Mouse (Mus musculus): ENCODE measurements around the gene Nap1l1. TPM values are rescaled to one million over a fixed set of nuclear protein-coding genes. Genes with fewer than 3 reads are reported as not detected.
A peak's percentile ranks its signal among the peaks of the same experiment; 100 is the strongest.

Gene Nap1l1
- total and polyA plus RNA-seq, 2 experiments from 2014 or later: 121 to 189 TPM

DNA sequence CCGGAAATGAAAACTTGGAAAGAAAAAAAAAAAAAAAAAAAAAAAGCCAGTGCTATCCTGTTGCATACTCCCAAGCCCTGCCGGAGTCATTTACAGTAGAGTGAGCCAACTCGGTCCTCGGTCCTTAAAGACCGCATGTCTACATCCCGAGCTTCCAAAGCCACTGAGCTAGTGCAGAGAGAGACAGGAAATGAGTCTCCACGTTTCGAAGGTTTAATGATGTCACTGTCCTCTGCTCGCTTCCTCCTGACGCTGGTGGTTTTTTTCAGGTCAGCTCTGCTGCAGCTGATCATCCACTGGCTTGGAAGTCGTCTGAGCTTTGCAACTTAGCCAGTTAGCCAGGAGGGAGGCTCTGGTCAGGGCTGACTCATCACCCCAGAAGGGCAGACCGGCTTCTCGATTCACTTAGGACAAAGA lies 43.2 kb downstream of the Nap1l1 start:
- Histone ChIP-seq H3K27ac (ENCODE audit: low read depth, low read length) (no peak overlapping the region), H3K4me2 (ENCODE audit: low read depth) (no peak overlapping the region), H3K9ac (no peak overlapping the region), H3K4me3 (ENCODE audit: low read depth, low read length) (no peak overlapping the region), H3K36me3 (ENCODE audit: insufficient read depth) (no peaks in the 10 kb centered on the region), H3K4me1 (ENCODE audit: insufficient read depth) (no peaks in the 10 kb centered on the region), H3K9me3 (ENCODE audit: low read length) (no peaks in the 10 kb centered on the region), H3K27me3 (ENCODE audit: insufficient read depth, low read length) (no peaks in the 10 kb centered on the region)
- DNase-seq: no peak
- TF ChIP-seq CTCF (IDR thresholded peaks at IDR 0.05; ENCODE audit: low read depth): no peak
- ATAC-seq: no peak
- WGBS: 78% methylated on average over 13 of the region's 13 CpGs

DNA sequence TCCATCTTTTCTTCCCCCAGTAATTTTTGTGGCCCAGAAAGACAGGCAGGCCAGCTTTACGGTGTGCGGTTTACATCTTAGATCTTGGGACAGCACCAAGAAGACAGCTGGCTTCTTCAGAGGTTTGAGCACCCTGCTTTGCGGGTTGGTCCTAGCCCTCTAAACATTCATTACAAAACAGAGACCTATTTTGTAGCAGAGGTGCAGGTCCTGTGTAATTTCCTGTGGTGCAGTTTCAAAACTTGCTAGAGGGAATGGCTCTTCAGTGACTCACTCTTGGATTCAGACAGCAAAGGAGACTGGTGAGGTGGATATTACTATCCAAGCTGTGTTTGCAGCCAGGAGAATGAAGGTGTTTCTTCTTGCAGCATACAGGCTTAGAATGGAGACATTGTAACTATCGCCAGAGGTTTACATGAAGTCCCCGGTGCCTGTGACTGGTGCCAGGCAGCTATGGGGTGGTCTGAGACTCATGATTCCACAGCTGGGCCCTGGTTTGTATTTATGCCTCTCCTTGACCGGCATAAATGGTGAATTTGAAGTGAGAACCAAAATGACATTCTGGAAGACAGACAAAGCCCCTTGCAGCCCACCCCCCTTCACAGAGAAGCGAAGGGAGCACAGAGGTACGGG lies 43.9 kb downstream of the Nap1l1 start:
- H3K9me3 ChIP-seq (ENCODE audit: low read length): no peaks in the 10 kb centered on the region
- no peaks in the 10 kb centered on the region for H3K27me3 ChIP-seq (ENCODE audit: insufficient read depth, low read length)
- no peak overlapping the region for H3K4me2 ChIP-seq (ENCODE audit: low read depth)
- no peak overlapping the region for H3K9ac ChIP-seq
- no peaks in the 10 kb centered on the region for H3K36me3 ChIP-seq (ENCODE audit: insufficient read depth)
- 83% methylated on average over 8 of the region's 8 CpGs for WGBS
- no peak for TF ChIP-seq CTCF (IDR thresholded peaks at IDR 0.05; ENCODE audit: low read depth)
- H3K4me1 ChIP-seq (ENCODE audit: insufficient read depth): no peaks in the 10 kb centered on the region
- no peak overlapping the region for H3K4me3 ChIP-seq (ENCODE audit: low read depth, low read length)
- ATAC-seq: no peak
- no peak overlapping the region for H3K27ac ChIP-seq (ENCODE audit: low read depth, low read length)
- no peak for DNase-seq

DNA sequence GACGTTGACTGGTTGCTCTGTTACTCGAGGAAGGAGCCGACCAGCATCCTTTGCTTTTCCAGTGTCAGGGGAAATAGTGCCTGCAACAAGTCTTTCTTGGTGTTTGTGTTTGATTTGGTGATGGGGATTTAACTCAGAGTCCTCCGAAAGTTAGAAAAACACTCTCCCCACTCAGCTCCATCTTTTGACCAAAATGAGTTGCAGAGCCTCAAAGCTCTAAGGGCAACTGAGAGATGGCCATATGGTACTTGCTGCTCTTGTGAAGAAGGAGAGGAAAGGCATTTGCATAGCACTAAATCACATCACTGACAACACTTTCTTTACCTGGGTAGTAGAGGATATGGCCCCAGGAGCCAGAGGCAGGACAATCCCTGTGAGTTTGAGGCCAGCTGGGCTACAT lies 45.3 kb downstream of the Nap1l1 start:
- 90% methylated on average over 4 of the region's 4 CpGs for WGBS
- H3K9ac ChIP-seq: no peak overlapping the region
- no peak overlapping the region for H3K4me3 ChIP-seq (ENCODE audit: low read depth, low read length)
- DNase-seq (no peak), ATAC-seq (no peak)
- TF ChIP-seq CTCF (IDR thresholded peaks at IDR 0.05; ENCODE audit: low read depth): no peak
- no peaks in the 10 kb centered on the region for H3K36me3 ChIP-seq (ENCODE audit: insufficient read depth)
- H3K9me3 ChIP-seq (ENCODE audit: low read length): no peaks in the 10 kb centered on the region
- no peaks in the 10 kb centered on the region for H3K27me3 ChIP-seq (ENCODE audit: insufficient read depth, low read length)
- no peak overlapping the region for H3K27ac ChIP-seq (ENCODE audit: low read depth, low read length)
- H3K4me1 ChIP-seq (ENCODE audit: insufficient read depth): no peaks in the 10 kb centered on the region
- no peak overlapping the region for H3K4me2 ChIP-seq (ENCODE audit: low read depth)

DNA sequence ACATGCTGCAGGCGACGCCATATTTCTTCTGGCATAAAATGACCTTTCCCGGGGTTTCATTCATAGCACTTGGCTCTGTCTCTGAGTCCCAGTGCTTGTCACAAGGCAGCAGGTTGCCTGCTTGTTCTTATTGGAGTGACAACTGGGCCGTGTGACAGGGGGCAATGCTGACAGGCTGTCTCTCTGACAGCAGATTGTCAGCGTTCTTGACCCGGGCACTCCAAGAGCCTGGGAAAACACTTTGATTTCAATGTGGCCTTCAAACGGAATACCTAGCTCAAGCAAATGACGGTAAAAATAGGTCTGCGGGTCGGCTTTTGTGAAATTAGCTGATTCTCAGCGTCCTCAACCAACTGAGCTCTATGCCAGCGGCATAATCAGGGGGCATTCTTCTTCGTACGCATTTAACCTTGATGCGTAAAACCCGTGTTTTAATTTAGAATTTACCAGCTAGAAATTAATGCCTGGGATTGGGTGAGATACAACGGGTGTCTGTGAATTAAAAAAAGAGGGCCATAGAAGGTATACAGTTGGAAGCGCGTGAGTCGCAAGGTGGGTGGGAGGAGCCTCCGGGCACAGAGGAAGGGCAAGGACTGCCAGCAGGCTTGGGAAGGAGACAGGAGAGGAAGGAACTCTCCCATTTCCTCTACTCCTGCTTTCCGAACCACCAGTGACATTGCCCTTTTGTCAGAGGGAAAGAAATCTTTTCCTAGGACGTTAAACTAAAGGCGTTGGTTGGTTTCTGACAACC lies 46.8 kb downstream of the Nap1l1 start:
- Histone ChIP-seq H3K36me3 (ENCODE audit: insufficient read depth) (no peaks in the 10 kb centered on the region), H3K9ac (no peak overlapping the region), H3K4me3 (ENCODE audit: low read depth, low read length) (peak overlapping the region; percentile 22), H3K4me2 (ENCODE audit: low read depth) (peak overlapping the region; percentile 40), H3K27ac (ENCODE audit: low read depth, low read length) (no peak overlapping the region; the same call in 1 of the 2 replicates), H3K4me1 (ENCODE audit: insufficient read depth) (no peaks in the 10 kb centered on the region), H3K27me3 (ENCODE audit: insufficient read depth, low read length) (no peaks in the 10 kb centered on the region), H3K9me3 (ENCODE audit: low read length) (no peaks in the 10 kb centered on the region)
- TF ChIP-seq CTCF (IDR thresholded peaks at IDR 0.05; ENCODE audit: low read depth): no peak
- peak; percentile 75 for ATAC-seq
- WGBS: 29% methylated on average over 24 of the region's 24 CpGs
- peak; percentile 58 for DNase-seq

DNA sequence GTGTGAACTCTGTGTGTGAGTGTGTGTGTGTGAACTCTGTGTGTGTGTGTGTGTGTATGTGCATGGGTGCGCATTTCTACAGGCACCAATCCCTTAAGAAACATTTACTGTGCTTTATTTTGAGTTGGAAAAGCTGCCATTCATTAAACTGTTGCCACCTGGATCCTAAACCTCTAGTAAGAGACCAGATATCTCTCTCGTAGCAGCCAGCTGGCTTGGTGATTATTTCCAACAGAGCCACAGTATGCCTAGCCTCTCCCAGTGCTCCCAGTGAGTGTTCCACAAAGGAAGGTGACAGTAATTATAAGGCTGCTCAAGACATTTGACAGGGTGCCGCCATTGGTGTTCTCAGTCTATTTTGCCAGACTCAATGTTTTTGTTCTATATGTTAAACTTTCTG lies 47.6 kb downstream of the Nap1l1 start:
- no peak overlapping the region for H3K27ac ChIP-seq (ENCODE audit: low read depth, low read length)

DNA sequence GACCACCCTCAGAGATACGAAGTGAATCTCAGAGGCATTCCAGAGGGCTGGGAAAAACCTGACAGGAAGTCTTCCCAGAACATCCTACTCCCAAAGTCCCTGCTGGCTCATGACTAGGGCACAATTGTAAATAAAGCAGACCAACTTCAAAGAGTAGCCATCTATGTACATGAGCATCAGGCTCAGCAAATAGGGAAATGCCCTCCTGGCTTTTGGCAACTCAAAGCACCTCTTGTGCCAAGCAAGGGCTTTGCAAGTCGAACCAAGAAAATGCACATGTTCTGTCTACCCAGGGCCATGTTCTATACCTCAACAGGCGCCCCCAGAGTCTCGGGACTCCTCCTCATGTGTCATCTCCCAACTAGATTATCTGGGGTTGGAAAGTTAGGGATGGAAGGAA lies 48.6 kb downstream of the Nap1l1 start:
- no peaks in the 10 kb centered on the region for H3K36me3 ChIP-seq (ENCODE audit: insufficient read depth)
- H3K9me3 ChIP-seq (ENCODE audit: low read length): no peaks in the 10 kb centered on the region
- TF ChIP-seq CTCF (IDR thresholded peaks at IDR 0.05; ENCODE audit: low read depth): no peak
- H3K4me3 ChIP-seq (ENCODE audit: low read depth, low read length): no peak overlapping the region
- no peak for ATAC-seq
- WGBS: 66% methylated on average over 4 of the region's 4 CpGs
- no peak overlapping the region for H3K9ac ChIP-seq
- no peak for DNase-seq
- H3K27ac ChIP-seq (ENCODE audit: low read depth, low read length): no peak overlapping the region
- no peaks in the 10 kb centered on the region for H3K4me1 ChIP-seq (ENCODE audit: insufficient read depth)
- no peak overlapping the region for H3K4me2 ChIP-seq (ENCODE audit: low read depth)
- no peaks in the 10 kb centered on the region for H3K27me3 ChIP-seq (ENCODE audit: insufficient read depth, low read length)

More for the DNA sequence above, 47.6 kb downstream of the Nap1l1 start:
- Histone ChIP-seq H3K4me1 (ENCODE audit: insufficient read depth) (no peaks in the 10 kb centered on the region), H3K4me2 (ENCODE audit: low read depth) (no peak overlapping the region; the same call in 1 of the 2 replicates), H3K4me3 (ENCODE audit: low read depth, low read length) (no peak overlapping the region), H3K9ac (no peak overlapping the region), H3K9me3 (ENCODE audit: low read length) (no peaks in the 10 kb centered on the region), H3K27me3 (ENCODE audit: insufficient read depth, low read length) (no peaks in the 10 kb centered on the region), H3K36me3 (ENCODE audit: insufficient read depth) (no peaks in the 10 kb centered on the region)
- ATAC-seq: no peak; the same call in 1 of the 2 replicates
- no peak for TF ChIP-seq CTCF (IDR thresholded peaks at IDR 0.05; ENCODE audit: low read depth)
- 39% methylated on average over 3 of the region's 3 CpGs for WGBS
- no peak for DNase-seq

DNA sequence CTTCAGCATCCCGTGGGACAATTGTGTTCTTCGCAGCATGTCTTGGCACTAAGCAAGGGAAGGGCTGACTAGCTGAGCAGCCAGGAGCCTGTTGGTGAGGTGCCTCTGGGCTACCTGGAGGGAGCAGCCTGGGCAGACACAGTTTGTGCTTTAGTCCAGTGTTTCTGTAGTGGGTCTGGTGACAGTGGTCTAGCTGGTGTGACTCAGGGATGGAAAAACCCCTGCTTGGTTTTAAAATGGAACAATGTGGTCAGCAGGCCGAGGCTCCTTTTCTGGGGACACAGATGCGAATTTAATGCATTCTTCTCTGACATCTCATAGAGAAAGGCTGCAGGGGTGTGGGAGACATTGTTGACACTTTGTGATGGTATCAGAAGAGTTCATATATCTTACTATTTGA lies 49.2 kb downstream of the Nap1l1 start:
- no peak overlapping the region for H3K9ac ChIP-seq
- H3K36me3 ChIP-seq (ENCODE audit: insufficient read depth): no peaks in the 10 kb centered on the region
- H3K4me3 ChIP-seq (ENCODE audit: low read depth, low read length): no peak overlapping the region
- no peaks in the 10 kb centered on the region for H3K9me3 ChIP-seq (ENCODE audit: low read length)
- no peak overlapping the region for H3K27ac ChIP-seq (ENCODE audit: low read depth, low read length)
- ATAC-seq: no peak
- H3K4me1 ChIP-seq (ENCODE audit: insufficient read depth): no peaks in the 10 kb centered on the region
- no peaks in the 10 kb centered on the region for H3K27me3 ChIP-seq (ENCODE audit: insufficient read depth, low read length)
- WGBS: 80% methylated on average over 4 of the region's 4 CpGs
- no peak for DNase-seq
- H3K4me2 ChIP-seq (ENCODE audit: low read depth): no peak overlapping the region
- no peak for TF ChIP-seq CTCF (IDR thresholded peaks at IDR 0.05; ENCODE audit: low read depth)

Data from forebrain, postnatal 0 days (tissue).